Mouse (Mus musculus): ENCODE measurements around the gene Tcea3.

Gene Tcea3

DNA sequence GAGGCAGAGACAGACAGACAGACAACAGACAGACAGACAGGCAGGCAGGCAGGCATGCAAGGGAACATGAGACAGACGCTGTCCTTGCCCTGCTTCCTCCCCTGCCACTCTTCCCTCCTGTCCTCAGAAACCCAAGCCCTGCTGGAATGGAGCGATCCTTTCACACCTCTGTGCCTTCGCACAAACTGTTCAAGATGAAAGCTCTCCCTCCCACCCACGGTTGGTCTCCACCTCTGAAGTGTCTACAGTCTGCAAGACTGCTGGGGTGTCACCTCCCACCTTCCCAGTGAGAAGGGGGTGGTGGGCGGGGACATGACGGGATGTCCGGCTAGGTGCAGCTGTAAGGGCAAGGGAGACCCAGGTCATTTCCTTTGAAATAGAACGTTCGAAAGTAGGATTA lies 34.1 kb downstream of the Tcea3 start:
- no peak for DNase-seq (ENCODE audit: low spot score in 2 of 2)

DNA sequence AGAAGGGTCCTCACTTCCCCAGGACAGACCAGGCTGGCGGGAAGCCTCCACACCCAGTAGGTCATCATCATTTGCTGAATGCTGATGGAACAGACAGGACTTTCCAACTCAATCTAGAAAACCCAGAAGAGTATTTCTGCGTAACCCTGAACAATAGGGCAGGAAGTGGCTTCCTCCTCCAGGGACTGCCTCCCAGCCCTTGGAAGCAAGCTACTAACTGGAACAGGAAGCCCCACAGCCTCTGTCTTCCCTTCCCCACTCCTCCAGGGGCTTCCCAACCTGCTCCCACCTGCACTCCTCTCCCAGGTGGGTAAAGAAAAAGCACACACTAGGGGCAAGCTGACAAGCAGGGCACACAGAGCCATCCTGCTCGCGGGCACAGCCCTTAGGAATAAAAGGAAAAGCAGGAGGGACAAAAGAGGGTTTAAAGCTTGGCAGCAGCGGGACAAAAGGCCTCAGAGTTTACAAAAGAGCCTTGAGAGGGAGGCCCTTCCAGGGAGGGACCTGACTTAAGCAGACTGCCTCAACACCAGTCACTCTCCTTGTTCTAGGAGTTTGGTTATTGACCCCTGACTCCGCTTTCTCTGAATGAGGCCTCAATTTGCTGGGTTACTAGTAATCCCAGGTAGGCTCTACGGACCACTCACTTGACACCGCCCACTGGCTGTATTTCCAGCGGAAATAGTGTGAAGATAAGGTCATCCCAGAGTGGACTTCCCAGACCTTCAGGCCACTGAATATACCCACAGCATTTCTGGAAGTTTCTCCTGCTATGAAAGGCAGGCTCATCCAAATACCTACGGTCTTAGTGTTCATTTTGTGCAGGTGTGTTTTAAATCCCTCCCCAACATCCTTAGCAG lies 35.3 kb downstream of the Tcea3 start:
- DNase-seq (ENCODE audit: low spot score in 2 of 2) = no peak

DNA sequence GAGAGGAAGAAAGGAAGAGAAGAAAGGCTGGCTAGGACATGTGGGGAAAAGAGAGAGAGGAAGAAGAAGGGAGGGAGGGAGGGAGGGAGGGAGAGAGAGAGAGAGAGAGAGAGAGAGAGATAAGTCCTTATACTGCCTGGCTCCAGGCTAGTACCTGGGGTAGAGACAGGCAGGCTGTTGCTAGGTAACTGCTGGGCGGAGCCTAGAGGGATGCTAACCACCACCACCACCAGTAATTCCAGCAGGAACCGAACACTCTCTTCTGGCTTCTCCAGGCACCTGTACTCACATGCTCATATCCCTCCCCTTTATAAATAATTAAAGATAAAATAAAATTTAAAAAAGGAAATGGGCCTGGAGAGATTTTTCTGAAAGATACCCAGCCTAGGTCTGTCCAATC lies 36.3 kb downstream of the Tcea3 start:
- no peak for DNase-seq (ENCODE audit: low spot score in 2 of 2)

DNA sequence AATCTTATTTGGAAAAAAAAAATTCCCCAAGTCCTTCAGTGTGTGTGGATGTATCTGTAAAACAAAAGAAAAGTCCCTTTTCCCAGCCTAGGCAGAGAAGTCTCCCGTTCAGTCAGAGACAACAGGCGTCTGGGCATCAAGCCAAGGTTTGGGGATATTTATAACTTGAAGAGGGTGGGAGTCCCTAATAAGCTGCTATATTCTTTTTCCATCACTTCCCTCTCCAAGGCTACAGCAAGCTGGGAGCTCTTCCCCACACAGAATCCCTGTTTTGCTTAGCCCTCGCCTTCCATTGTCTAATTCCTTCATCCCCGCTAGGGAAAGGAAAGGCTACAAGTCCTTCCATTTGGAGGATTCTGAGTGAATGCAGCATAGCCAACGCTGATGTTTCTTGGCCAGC lies 36.9 kb downstream of the Tcea3 start, which contains the start of gene Zfp46:
TSS of gene Zfp46 (plus strand) at position 229 of the 400 bp plus-strand sequence.
- DNase-seq (ENCODE audit: low spot score in 2 of 2) = no peak

DNA sequence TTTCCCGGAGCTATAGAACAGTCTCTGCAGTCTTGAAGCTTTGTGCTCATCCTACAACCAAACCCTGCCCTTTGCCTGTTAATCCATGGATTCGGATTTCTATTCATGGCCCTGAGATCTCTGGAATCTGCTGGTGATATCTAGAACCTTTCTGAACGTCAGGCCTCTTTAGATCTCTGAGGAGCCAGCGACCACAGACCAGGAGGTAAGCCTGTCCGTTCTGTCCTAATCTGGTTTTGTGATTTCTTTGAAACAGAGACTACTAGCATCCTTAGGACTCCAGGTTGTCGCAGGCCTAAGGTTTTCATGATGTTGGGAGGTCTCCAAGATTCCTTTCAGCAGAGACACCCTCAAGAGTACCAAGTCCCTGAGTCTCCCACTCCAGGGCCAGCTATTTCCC lies 37.4 kb downstream of the Tcea3 start:
- DNase-seq (ENCODE audit: low spot score in 2 of 2) = no peak

DNA sequence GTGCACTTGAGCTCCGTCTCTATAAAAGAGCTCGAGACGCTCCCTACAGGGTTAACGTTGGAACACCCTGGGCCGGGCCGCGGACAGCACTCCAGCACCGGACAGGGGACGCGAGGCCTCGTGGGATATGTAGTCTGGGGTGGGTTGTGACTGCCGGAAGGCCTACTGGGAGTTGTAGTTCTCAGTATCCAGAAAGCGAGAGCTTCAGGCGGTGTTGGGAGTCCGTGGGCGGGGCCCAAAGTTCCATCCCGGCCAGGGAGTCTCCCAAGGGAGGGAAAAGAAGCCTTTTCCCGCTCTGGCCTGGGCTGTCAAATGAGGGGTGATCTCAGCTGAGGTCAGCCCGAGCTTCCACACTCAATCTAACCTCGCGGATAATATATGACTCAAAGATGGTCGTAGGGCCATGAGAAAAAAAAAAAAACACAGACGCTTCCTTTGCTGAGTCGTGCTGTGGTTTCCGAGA lies 37.9 kb downstream of the Tcea3 start:
- peak; percentile 76 to 82 for DNase-seq (ENCODE audit: low spot score in 2 of 2)

DNA sequence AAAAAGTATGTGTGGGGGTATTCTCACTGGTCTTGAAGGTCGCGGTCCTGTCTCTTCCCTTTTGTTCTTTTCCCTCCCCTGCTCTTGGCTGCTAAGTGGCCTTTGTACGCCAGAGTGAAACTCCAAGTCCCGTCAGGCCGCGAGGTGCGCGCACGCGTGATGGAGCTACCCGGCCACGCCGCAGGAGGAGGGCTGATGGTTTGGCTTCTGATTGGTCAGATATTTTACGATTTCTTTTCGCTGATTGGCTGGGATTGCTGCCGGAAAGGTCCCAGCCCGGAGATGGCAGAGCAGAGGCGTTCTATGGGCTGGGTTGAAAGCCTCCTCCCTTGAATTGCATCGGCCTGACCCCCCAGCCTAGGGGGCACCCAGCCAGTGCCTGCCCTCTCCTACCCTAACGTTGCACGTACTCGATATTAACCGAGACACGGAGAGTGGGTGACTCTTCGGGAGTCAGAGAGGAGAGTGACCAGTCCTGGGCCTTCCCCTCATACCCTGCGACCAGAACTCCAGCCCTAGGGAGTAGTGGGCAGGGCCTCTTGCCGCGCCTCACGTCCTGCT lies 38.4 kb downstream of the Tcea3 start:
- peak; percentile 90 to 91 for DNase-seq (ENCODE audit: low spot score in 2 of 2)

DNA sequence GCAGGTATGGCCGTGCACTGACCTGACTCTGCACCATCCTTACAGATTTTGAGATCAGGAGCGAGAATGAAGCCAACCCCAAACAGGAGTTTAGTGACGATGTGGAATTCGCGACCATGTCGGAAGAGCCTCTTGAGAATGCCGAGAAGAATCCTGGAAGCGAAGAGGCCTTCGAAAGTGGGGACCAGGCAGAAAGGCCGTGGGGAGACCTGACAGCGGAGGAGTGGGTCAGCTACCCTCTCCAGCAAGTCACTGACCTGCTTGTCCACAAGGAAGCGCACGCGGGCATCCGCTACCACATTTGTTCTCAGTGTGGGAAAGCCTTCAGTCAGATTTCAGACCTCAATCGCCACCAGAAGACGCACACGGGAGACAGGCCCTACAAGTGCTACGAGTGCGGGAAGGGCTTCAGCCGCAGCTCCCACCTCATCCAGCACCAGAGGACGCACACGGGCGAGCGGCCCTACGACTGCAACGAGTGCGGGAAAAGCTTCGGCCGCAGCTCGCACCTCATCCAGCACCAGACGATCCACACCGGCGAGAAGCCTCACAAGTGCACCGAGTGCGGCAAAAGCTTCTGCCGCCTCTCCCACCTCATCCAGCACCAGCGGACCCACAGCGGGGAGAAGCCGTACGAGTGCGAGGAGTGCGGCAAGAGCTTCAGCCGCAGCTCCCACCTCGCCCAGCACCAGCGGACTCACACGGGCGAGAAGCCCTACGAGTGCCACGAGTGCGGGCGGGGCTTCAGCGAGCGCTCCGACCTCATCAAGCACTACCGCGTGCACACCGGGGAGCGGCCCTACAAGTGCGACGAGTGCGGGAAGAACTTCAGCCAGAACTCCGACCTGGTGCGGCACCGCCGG lies 42.6 kb downstream of the Tcea3 start:
- no peak for DNase-seq (ENCODE audit: low spot score in 2 of 2)

DNA sequence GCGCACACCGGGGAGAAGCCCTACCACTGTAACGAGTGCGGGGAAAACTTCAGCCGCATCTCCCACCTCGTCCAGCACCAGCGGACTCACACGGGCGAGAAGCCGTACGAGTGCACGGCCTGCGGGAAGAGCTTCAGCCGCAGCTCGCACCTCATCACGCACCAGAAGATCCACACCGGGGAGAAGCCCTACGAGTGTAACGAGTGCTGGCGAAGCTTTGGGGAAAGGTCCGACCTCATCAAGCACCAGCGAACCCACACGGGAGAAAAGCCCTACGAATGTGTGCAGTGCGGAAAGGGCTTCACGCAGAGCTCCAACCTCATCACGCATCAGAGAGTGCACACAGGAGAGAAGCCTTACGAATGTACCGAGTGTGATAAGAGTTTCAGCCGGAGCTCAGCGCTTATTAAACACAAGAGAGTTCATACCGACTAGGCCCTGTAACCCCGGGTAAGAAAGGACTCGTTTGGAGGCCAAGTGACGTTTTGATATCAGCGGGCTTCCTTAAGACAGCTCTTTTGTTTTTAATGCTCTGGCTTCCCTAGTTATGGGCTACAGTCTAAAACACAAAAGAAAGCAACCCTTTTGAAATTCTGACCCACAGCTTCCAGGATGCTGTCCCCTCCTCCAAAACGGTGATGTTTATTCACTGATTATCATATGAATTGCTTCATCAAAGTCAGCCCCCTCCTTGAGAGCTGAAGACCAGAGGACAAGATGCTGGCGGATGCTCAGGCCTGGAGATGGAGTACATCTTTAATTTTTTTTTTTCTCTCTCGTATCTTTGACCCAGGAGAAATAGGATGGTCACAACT lies 43.5 kb downstream of the Tcea3 start:
- no peak for DNase-seq (ENCODE audit: low spot score in 2 of 2)

DNA sequence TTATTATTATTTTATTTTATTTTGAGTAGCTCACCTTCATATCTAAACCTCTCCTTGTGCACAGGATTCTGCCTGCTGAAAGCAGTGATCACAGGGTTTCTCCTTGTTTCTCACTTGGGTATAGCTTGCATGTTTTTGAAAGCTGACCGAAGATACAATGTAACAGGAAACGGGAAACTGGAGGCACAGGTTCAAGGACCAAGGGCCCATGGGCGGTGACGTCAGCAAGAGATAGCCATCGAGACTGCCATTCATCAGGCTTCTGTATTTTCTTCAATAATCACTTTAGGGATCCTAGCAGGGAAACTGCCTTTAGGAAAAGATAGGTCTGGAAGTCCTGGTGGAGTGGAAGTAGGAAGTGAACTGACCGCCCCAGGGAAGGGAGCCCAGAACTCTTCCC lies 44.2 kb downstream of the Tcea3 start:
- DNase-seq (ENCODE audit: low spot score in 2 of 2) = no peak

DNA sequence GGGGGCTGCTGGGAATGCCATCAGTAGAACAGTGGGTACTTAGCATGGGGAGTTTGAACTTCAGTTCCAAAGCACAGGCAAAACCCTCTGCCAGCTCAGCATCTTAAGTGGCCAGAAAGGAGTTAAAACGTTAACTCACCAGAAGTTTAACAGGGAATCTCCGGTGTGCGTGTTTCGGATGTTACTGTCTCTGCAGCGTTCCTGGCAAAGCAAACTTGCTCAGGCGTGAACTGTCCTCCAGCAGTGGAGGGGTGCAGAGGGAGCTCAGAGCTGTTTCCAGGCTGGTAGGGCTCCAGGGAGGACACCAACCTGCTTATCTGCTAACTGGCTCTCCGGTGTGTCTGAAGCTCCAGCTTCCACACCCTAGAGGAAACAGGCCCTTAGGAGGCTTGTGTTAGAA lies 48.4 kb downstream of the Tcea3 start:
- DNase-seq (ENCODE audit: low spot score in 2 of 2) = no peak

DNA sequence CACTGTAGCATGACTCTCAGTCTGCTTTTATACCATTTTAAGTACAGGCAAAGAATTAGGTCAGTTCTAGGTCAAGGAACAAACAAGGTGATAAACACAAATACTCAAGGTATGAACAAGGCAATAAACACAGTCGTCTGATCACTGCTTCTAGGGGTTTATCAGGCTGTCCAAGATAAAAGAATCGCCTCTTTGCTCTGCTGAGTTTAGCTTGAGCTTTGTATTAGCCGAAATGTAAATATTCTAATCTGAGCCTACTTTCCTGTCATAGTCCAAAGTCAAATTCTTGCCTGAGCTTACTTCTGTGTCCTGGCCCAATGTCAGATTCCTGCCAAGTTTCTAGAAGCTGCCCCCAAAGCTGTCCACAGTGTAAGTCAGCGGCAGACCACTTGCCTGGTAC lies 54.9 kb downstream of the Tcea3 start:
- no peak for DNase-seq (ENCODE audit: low spot score in 2 of 2)

DNA sequence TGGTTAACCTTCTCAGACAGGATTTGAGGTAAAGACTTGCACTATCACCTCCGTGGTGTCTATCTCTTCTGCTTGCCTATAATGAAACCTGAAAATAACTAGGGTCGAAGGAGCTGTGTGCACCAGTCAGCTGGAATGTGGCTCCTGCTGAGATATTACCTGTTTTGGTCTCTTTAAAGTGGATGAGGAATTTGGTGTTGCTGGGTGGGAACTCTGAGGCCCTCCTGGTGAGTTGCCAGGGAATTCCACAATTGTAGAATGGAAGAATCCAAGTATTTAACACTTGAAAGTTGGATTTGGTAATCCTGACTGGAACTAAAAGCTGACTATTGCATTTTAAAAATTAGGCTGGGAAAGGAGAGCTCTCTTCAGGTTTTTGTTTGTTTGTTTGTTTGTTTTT lies 56.7 kb downstream of the Tcea3 start:
- no peak for DNase-seq (ENCODE audit: low spot score in 2 of 2)

DNA sequence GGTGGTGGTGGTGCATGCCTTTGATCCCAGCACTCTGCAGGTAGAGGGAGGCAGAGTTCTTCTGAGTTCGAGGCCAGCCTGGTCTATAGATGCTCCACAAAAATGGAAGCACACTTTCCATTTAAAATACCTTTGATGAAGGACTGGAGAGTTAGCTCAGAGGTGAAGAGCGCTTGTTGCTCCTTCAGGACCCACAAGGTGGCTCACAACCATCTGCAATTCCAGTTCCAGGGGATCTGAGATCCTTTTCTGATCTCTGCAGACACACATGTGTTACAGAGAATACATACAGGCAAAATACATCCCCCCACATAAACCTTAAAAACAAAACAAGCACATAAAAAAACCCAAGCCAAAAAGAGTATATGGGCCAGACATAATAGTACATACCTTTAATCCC lies 60.8 kb downstream of the Tcea3 start:
- no peak for DNase-seq (ENCODE audit: low spot score in 2 of 2)

DNA sequence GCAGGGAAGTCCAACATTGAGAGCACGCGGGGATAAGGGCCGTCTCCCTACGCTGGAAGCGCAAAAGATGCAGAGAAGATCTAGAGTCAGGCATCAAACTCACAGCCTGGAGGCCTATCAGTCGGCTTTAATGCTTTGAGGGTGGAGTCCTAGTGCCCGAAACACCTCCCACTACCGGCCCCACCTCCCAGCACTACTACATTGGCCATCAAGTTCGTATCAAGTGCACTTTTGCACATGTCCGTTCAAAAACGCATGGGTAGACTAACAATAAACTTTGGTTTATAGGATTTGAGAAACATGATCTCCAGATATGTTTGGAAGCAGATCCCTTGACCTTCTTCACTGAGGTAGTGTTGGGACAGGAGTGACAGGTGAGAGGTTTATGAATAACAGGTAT lies 62.3 kb downstream of the Tcea3 start:
- peak; percentile 38 to 45 for DNase-seq (ENCODE audit: low spot score in 2 of 2)

DNA sequence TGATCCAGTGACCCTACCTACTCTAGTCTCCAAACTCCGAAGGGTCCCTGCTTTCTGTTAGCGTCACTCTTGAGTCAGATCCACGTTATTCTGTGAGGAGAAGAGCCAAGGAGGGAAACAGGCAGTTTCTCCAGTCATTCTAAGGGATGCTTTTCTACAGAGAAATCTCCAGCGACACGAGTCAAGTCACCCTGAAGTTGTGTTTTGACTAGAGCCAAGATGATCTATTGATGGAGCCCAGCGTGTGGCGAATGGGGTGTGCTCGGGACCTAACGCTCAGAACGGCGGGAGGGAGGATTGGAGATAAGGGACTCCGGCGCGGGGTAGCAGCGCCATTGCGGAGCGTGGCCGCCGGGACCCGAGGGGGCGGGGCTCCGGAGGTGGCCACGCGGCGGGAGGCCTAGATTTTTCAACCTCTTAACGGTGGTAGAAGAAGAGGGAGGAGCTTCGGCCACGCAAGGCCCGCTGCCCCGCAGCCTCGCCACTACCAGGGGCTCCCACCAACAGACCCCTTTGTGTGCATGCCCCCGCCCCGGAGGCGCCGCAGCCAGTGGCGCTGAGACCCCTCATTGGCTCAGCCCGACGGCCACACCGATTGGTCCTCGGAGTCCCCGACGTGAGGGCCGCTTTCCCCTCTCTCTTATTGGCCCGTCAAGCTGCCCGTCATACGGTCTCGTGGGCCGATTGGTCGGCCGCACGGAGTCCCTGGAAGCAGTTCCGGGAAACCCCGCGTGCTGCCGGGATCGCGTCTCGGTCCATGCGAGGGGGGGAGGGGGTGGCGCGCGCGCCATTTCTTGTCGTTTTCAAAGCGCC lies 62.9 kb downstream of the Tcea3 start, which contains the start of gene Hnrnpr:
TSS of gene Hnrnpr (plus strand) at position 714 of the 813 bp plus-strand sequence.
- peak; percentile 99 for DNase-seq (ENCODE audit: low spot score in 2 of 2)

DNA sequence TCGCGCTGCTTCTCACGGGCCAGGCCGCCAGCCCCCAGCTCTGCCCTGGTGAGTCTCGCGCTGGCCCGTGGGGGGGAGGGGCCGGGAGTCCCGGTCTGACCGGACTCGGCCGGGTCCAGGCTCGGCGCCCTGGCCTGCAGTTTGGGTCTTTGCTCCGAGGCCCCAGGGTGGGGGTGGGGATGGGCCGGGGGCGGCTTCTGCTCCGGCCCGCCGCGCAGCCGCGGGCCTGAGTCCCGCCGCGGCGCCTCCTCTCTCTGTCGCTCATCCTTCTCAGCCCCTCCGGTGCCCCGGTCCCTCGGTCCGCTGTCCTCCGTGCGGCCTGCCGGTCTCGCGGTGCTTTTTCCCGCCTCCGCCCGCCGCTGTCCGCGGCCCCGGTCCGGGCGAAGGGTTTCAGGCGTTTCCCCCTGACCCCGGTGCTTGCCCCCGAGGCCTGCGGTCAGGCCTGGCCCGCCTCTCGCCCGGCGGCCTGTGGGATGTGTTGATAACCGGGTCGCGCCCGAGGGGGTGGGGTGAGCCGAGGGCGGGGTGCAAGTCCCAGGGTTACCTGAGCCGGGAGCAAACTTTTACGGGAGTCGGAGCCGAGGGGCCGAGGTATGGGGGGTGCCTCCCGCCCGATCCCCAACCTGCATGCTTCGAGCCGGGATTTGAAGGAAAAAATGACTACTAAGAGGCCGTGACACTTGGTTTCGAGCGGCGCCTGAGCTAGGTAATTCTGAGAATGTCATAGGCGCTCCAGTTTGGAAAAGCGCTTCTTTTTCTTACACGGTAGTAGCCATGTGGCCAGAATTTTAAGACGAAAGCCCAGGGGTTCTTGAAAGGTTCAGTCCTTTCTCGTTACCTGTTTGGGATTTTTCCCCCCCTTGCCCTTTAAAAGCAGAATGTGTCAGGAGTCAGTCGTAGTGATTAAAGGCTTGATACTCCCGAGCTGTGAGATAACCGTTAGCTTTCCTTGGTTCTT lies 63.8 kb downstream of the Tcea3 start:
- peak; percentile 71 to 74 for DNase-seq (ENCODE audit: low spot score in 2 of 2)

DNA sequence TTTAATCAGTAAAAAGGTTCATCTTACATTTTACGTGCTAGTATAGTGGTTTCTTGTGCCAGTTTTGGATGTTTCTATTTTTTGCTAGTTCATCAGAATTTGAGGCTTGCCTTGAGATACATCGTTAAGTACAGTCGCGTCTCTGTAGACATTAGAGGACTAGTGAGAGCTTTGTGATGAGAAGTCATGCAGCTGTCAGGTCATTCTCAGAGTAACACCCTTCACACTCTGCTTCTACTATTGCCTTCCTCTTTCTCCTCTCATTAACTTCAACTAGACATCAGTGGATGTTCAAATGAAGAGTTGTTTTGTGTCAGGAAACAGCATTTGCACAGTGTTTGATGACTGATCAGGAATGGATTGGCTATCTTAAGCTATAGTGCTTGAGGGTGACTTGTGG lies 65.1 kb downstream of the Tcea3 start:
- DNase-seq (ENCODE audit: low spot score in 2 of 2) = no peak

DNA sequence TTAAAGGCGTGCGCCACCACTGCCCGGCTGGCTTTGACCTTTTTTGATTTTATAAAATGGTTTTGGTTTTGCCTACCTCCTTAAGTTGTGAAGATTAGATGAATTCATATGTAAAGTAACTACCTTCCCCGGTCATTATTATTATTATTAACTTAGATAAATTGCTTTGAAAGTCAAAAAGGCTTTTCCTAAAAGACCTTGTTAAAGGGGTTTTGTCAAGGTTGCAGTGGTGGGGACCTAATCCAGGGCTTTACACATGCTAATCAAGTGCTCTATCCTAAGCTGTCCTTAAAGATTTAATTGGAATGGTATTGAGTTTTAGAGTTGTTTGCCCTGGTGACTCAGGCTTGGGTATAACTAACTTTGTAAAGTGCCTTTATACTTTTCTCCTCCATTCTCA lies 70.1 kb downstream of the Tcea3 start:
- DNase-seq (ENCODE audit: low spot score in 2 of 2) = no peak
